Mouse (Mus musculus) lung, embryonic 14.5 days (tissue): ENCODE measurements around the gene Gpa33. TPM values are rescaled to one million over a fixed set of nuclear protein-coding genes. Genes with fewer than 3 reads are reported as not detected.

Experiments
- ATAC-seq: fragments of 200-750 bp; cut with Nextera tagmentation; 2 replicates; pipeline ENCODE4 v1.8.0; 2017; ENCODE audit warnings: mild to moderate bottlenecking, moderate TSS enrichment, moderate library complexity; ENCODE audit not compliant: insufficient read depth
- DNase-seq: peaks from one replicate; pipeline ENCODE4 v3.0.0-alpha.2; 2015
- H3K27ac ChIP-seq: fragments of 300-500 bp; sonication (generic); 2 replicates; pipeline ENCODE4 v1.5.1; 2014; ENCODE audit warnings: low read depth, mild to moderate bottlenecking, moderate library complexity
- H3K27me3 ChIP-seq: fragments of 300-500 bp; sonication (generic); 2 replicates; pipeline ENCODE4 v1.6.1; 2014; ENCODE audit warnings: low read length, control low read depth; ENCODE audit not compliant: insufficient read depth
- H3K36me3 ChIP-seq: fragments of 300-500 bp; sonication (generic); 2 replicates; pipeline ENCODE4 v1.6.1; 2014; ENCODE audit warnings: control low read depth; ENCODE audit not compliant: insufficient read depth
- H3K4me1 ChIP-seq: fragments of 300-500 bp; sonication (generic); 2 replicates; pipeline ENCODE4 v1.6.1; 2014; ENCODE audit warnings: antibody characterized with exemption, control low read depth; ENCODE audit not compliant: insufficient read depth
- H3K4me2 ChIP-seq: fragments of 300-500 bp; sonication (generic); 2 replicates; pipeline ENCODE4 v1.6.1; 2014; ENCODE audit warnings: mild to moderate bottlenecking
- H3K4me3 ChIP-seq: fragments of 300-500 bp; sonication (generic); 2 replicates; pipeline ENCODE4 v1.5.1; 2014; ENCODE audit warnings: low read depth, low read length
- H3K9ac ChIP-seq: fragments of 300-500 bp; sonication (generic); 2 replicates; pipeline ENCODE4 v1.6.1; 2014
- H3K9me3 ChIP-seq: fragments of 300-500 bp; sonication (generic); 2 replicates; pipeline ENCODE4 v1.6.1; 2016; ENCODE audit warnings: low read depth, low read length, control low read depth
- CTCF ChIP-seq: IDR thresholded peaks from 2 replicates; pipeline ENCODE4 v1.5.1; 2016; ENCODE audit warnings: antibody characterized with exemption, low read depth
- WGBS: fragments of 180-500 bp; shearing (Covaris S2); extraction: QIAGEN DNeasy Blood & Tissue Kit; methylation state at CpG from one replicate; pipeline ENCODE4 v1.1.7; 2014; 5-methylcytosine and 5-hydroxymethylcytosine counted together
- polyA plus RNA-seq: library from polyadenylated mRNA; unstranded; fragments of >200 nt; fragmentation: Nextera tagmentation; extraction: Ambion mirVana; gene quantifications from 2 replicates; pipeline ENCODE4 v1.2.1, GENCODE M21; 2014

Gene Gpa33
- polyA plus RNA-seq, 1 experiment from 2014 or later = not detected

GRCm38 (mm10) chr1:166153351-166154120, 23.5 kb downstream of the Gpa33 start:
- Histone ChIP-seq H3K27ac (no peak overlapping the region), H3K36me3 (no peaks in the 10 kb centered on the region), H3K4me3 (no peak overlapping the region), H3K4me2 (peak overlapping the region; percentile 53; the same call in 1 of the 2 replicates), H3K4me1 (no peaks in the 10 kb centered on the region), H3K9ac (no peak overlapping the region), H3K9me3 (no peaks in the 10 kb centered on the region), H3K27me3 (peaks cover 16% of the 10 kb centered on the region)
- WGBS = 8% methylated on average over 18 of the region's 18 CpGs
- ATAC-seq (peak; percentile 58; the same call in 1 of the 2 replicates), DNase-seq (peak; percentile 97)
- peak; percentile 98 for TF ChIP-seq CTCF

- Histone ChIP-seq H3K27me3 (peaks cover 23% of the 10 kb centered on the region), H3K4me3 (peak overlapping the region; percentile 23; the same call in 1 of the 2 replicates), H3K36me3 (no peaks in the 10 kb centered on the region), H3K27ac (no peak overlapping the region), H3K9me3 (no peaks in the 10 kb centered on the region), H3K4me1 (no peaks in the 10 kb centered on the region), H3K9ac (peak overlapping the region; percentile 28; the same call in 1 of the 2 replicates), H3K4me2 (peak overlapping the region; percentile 53)
- peak; percentile 59 for ATAC-seq
- WGBS = 6% methylated on average over 29 of the region's 29 CpGs
- TF ChIP-seq CTCF = peak; percentile 95
- DNase-seq = peak; percentile 89
These were observed 24.4 kb downstream of the Gpa33 start for GRCm38 (mm10) chr1:166154162-166155112.

GRCm38 (mm10) chr1:166155113-166155494, 25.1 kb downstream of the Gpa33 start:
- no peaks in the 10 kb centered on the region for H3K4me1 ChIP-seq
- H3K4me3 ChIP-seq = no peak overlapping the region
- H3K27ac ChIP-seq = no peak overlapping the region
- no peaks in the 10 kb centered on the region for H3K9me3 ChIP-seq
- H3K36me3 ChIP-seq = no peaks in the 10 kb centered on the region
- no peak for ATAC-seq
- no peak for TF ChIP-seq CTCF
- peaks cover 26% of the 10 kb centered on the region for H3K27me3 ChIP-seq
- H3K9ac ChIP-seq = no peak overlapping the region
- no peak overlapping the region for H3K4me2 ChIP-seq
- DNase-seq = no peak
- 28% methylated on average over 10 of the region's 10 CpGs for WGBS

GRCm38 (mm10) chr1:166157712-166158111, 27.7 kb downstream of the Gpa33 start:
- H3K4me2 ChIP-seq = peak overlapping the region; percentile 2; the same call in 1 of the 2 replicates
- H3K27ac ChIP-seq = no peak overlapping the region
- H3K36me3 ChIP-seq = no peaks in the 10 kb centered on the region
- no peaks in the 10 kb centered on the region for H3K9me3 ChIP-seq
- no peak overlapping the region for H3K9ac ChIP-seq
- whole genome bisulfite sequencing = 63% methylated on average over 12 of the region's 12 CpGs
- ATAC-seq (no peak), DNase-seq (no peak)
- H3K4me3 ChIP-seq = no peak overlapping the region
- H3K4me1 ChIP-seq = no peaks in the 10 kb centered on the region
- peaks cover 26% of the 10 kb centered on the region for H3K27me3 ChIP-seq
- TF ChIP-seq CTCF = no peak

- Histone ChIP-seq H3K4me1 (no peaks in the 10 kb centered on the region), H3K9ac (no peak overlapping the region), H3K9me3 (no peaks in the 10 kb centered on the region), H3K4me2 (no peak overlapping the region), H3K27ac (no peak overlapping the region), H3K4me3 (no peak overlapping the region), H3K27me3 (peaks cover 26% of the 10 kb centered on the region), H3K36me3 (no peaks in the 10 kb centered on the region)
- TF ChIP-seq CTCF = peak; percentile 23; the same call in 1 of the 2 replicates
- DNase-seq (peak; percentile 27), ATAC-seq (no peak)
- 62% methylated on average over 9 of the region's 9 CpGs for WGBS
These were observed 28.6 kb downstream of the Gpa33 start for GRCm38 (mm10) chr1:166158664-166159063.

GRCm38 (mm10) chr1:166160111-166160510, 30.1 kb downstream of the Gpa33 start:
- TF ChIP-seq CTCF = no peak
- H3K27ac ChIP-seq = no peak overlapping the region
- no peaks in the 10 kb centered on the region for H3K4me1 ChIP-seq
- no peak overlapping the region for H3K9ac ChIP-seq
- peaks cover 17% of the 10 kb centered on the region for H3K27me3 ChIP-seq
- 50% methylated on average over 5 of the region's 5 CpGs for WGBS
- no peak overlapping the region for H3K4me2 ChIP-seq
- DNase-seq (no peak), ATAC-seq (no peak; the same call in 1 of the 2 replicates)
- H3K4me3 ChIP-seq = no peak overlapping the region
- no peaks in the 10 kb centered on the region for H3K36me3 ChIP-seq
- no peaks in the 10 kb centered on the region for H3K9me3 ChIP-seq
